ENCODE assay signal across 19 mouse cellular contexts in genomic region chr13:91759791-91760190, GRCm38 (mm10). TPM values are rescaled to one million over a fixed set of nuclear protein-coding genes. Genes with fewer than 3 reads are reported as not detected.
"Had no signal": no experiment of that assay in that cellular context is flagged by ENCODE, and none has a peak within 500 bp of the region (broad histone marks: within the 10 kb centered on the region; RNA-seq: fewer than 3 reads in every experiment).

No protein-coding gene starts in this region.

- H3K9me3 ChIP-seq: limb, embryonic 10.5 days; limb, embryonic 13.5 days; liver, embryonic 15.5 days had no signal

- H3K27ac ChIP-seq: limb, embryonic 10.5 days; limb, embryonic 13.5 days; liver, embryonic 15.5 days had no signal

- H3K36me3 ChIP-seq: limb, embryonic 10.5 days; limb, embryonic 13.5 days; liver, embryonic 15.5 days had no signal

- ATAC-seq: inflammation-experienced regulatory T-cells, adult 6 months; intestine, embryonic 16.5 days had no signal

- H3K9ac ChIP-seq: limb, embryonic 13.5 days; liver, embryonic 15.5 days had no signal

- H3K4me3 ChIP-seq: limb, embryonic 10.5 days; limb, embryonic 13.5 days; liver, embryonic 15.5 days had no signal

- H3K27me3 ChIP-seq: limb, embryonic 13.5 days; liver, embryonic 15.5 days had no signal

- DNase-seq: liver; lung, adult 2 months; lung, postnatal 14 days; lung, postnatal 4 days; midbrain, embryonic 14.5 days; thymus, adult 18-20 months; thymus, postnatal 36 days had no signal

- H3K4me1 ChIP-seq: limb, embryonic 10.5 days; limb, embryonic 13.5 days; liver, embryonic 15.5 days had no signal

- H3K4me2 ChIP-seq: limb, embryonic 13.5 days; liver, embryonic 15.5 days; midbrain, embryonic 11.5 days had no signal

RNA-seq across cellular contexts. Expression of gene Acot12, which starts 18.5 kb away (rescaled TPM):
- total RNA-seq: megakaryocyte progenitor cell, adult 5-6 weeks; megakaryocyte-erythroid progenitor cell, adult 5-6 weeks had no signal
- polyA plus RNA-seq: inflammation-experienced regulatory T-cells, adult 6 months; limb, embryonic 10.5 days; limb, embryonic 13.5 days; lung, adult 2 months; lung, embryonic 16.5 days; midbrain, embryonic 11.5 days; midbrain, embryonic 14.5 days; neural tube, embryonic 11.5 days; spleen, adult 2 months; urinary bladder, adult 2 months had no signal
